Mouse (Mus musculus): ENCODE results near the gene Sult4a1. TPM values are rescaled to one million over a fixed set of nuclear protein-coding genes. Genes with fewer than 3 reads are reported as not detected.

The Sult4a1 gene
- polyA plus RNA-seq, 1 experiment from 2014 or later, result 0.80 TPM

- no peak overlapping the region for H3K9ac ChIP-seq
- no peaks in the 10 kb centered on the region for H3K9me3 ChIP-seq (replicated peaks)
- no peak overlapping the region for H3K27ac ChIP-seq (ENCODE audit: poor library complexity, severe bottlenecking)
- WGBS, result 33% methylated on average over 7 of the region's 7 CpGs
- H3K4me3 ChIP-seq, result no peak overlapping the region
- no peak overlapping the region for H3K4me2 ChIP-seq
- H3K36me3 ChIP-seq, result no peaks in the 10 kb centered on the region
- peaks cover 97% of the 10 kb centered on the region for H3K27me3 ChIP-seq (replicated peaks)
- no peak for ATAC-seq (ENCODE audit: insufficient number of reproducible peaks, low FRiP score)
- 0 out of 2 replicates have a peak, but pooled peaks cover 5% of the 10 kb centered on the region for H3K4me1 ChIP-seq (replicated peaks)
These were observed 33.3 kb downstream of the Sult4a1 start for GRCm38 (mm10) chr15:84072226-84072625.

- no peak overlapping the region for H3K27ac ChIP-seq (ENCODE audit: poor library complexity, severe bottlenecking)
- H3K4me2 ChIP-seq, result peak overlapping the region; percentile 28
- no peak overlapping the region for H3K4me3 ChIP-seq
- WGBS, result 2% methylated on average over 13 of the region's 13 CpGs
- no peak for ATAC-seq (ENCODE audit: insufficient number of reproducible peaks, low FRiP score)
- H3K36me3 ChIP-seq, result no peaks in the 10 kb centered on the region
- peaks cover 95% of the 10 kb centered on the region for H3K27me3 ChIP-seq (replicated peaks)
- no peak overlapping the region for H3K9ac ChIP-seq
- peaks cover 6% of the 10 kb centered on the region for H3K9me3 ChIP-seq (replicated peaks)
- 0 out of 2 replicates have a peak, but pooled peaks cover 5% of the 10 kb centered on the region for H3K4me1 ChIP-seq (replicated peaks)
These were observed 35.4 kb downstream of the Sult4a1 start for GRCm38 (mm10) chr15:84070116-84070676.

GRCm38 (mm10) chr15:84069455-84070050 is 36.0 kb downstream of the Sult4a1 start:
- no peak overlapping the region for H3K9ac ChIP-seq
- peaks cover 94% of the 10 kb centered on the region for H3K27me3 ChIP-seq (replicated peaks)
- H3K9me3 ChIP-seq (replicated peaks), result peaks cover 6% of the 10 kb centered on the region
- no peaks in the 10 kb centered on the region for H3K36me3 ChIP-seq
- no peak overlapping the region for H3K4me3 ChIP-seq
- H3K4me2 ChIP-seq, result peak overlapping the region; percentile 28
- no peak for ATAC-seq (ENCODE audit: insufficient number of reproducible peaks, low FRiP score)
- H3K27ac ChIP-seq (ENCODE audit: poor library complexity, severe bottlenecking), result no peak overlapping the region
- WGBS, result 9% methylated on average over 16 of the region's 16 CpGs
- H3K4me1 ChIP-seq (replicated peaks), result 0 out of 2 replicates have a peak, but pooled peaks cover 8% of the 10 kb centered on the region

- ATAC-seq (ENCODE audit: insufficient number of reproducible peaks, low FRiP score), result no peak
- Histone ChIP-seq H3K4me1 (replicated peaks) (0 out of 2 replicates have a peak, but pooled peaks cover 5% of the 10 kb centered on the region), H3K4me2 (no peak overlapping the region), H3K9ac (no peak overlapping the region), H3K4me3 (no peak overlapping the region), H3K27me3 (replicated peaks) (peaks cover 63% of the 10 kb centered on the region), H3K9me3 (replicated peaks) (peaks cover 17% of the 10 kb centered on the region), H3K36me3 (no peaks in the 10 kb centered on the region), H3K27ac (ENCODE audit: poor library complexity, severe bottlenecking) (no peak overlapping the region)
- 59% methylated on average over 4 of the region's 4 CpGs for WGBS
These were observed 39.9 kb downstream of the Sult4a1 start for GRCm38 (mm10) chr15:84065701-84066100.

- H3K4me1 ChIP-seq (replicated peaks), result 0 out of 2 replicates have a peak, but pooled peaks cover 5% of the 10 kb centered on the region
- peaks cover 58% of the 10 kb centered on the region for H3K27me3 ChIP-seq (replicated peaks)
- WGBS, result 6% methylated on average over 29 of the region's 29 CpGs
- H3K4me2 ChIP-seq, result peak within 1 kb of the TSS; percentile 52
- no peaks in the 10 kb centered on the region for H3K36me3 ChIP-seq
- H3K27ac ChIP-seq (ENCODE audit: poor library complexity, severe bottlenecking), result no peak within 1 kb of the TSS
- no peak for ATAC-seq (ENCODE audit: insufficient number of reproducible peaks, low FRiP score)
- H3K9ac ChIP-seq, result no peak within 1 kb of the TSS
- H3K4me3 ChIP-seq, result peak within 1 kb of the TSS; percentile 9
- H3K9me3 ChIP-seq (replicated peaks), result peaks cover 17% of the 10 kb centered on the region
These were observed 40.4 kb downstream of the Sult4a1 start, which contains the start of gene Efcab6 for GRCm38 (mm10) chr15:84065140-84065539. Gene Efcab6 (minus strand): TSS chr15:84065379.

- H3K27me3 ChIP-seq (replicated peaks), result peaks cover 17% of the 10 kb centered on the region
- 73% methylated on average over 6 of the region's 6 CpGs for WGBS
These were observed 46.7 kb downstream of the Sult4a1 start for GRCm38 (mm10) chr15:84058841-84059240.

GRCm38 (mm10) chr15:84056083-84056482 is 49.5 kb downstream of the Sult4a1 start:
- Histone ChIP-seq H3K9ac (no peak overlapping the region), H3K4me3 (no peak overlapping the region), H3K27ac (ENCODE audit: poor library complexity, severe bottlenecking) (no peak overlapping the region), H3K9me3 (replicated peaks) (no peaks in the 10 kb centered on the region), H3K4me1 (replicated peaks) (peaks cover 10% of the 10 kb centered on the region), H3K4me2 (no peak overlapping the region), H3K27me3 (replicated peaks) (peaks cover 12% of the 10 kb centered on the region), H3K36me3 (no peaks in the 10 kb centered on the region)
- 60% methylated on average over 5 of the region's 5 CpGs for WGBS
- no peak for ATAC-seq (ENCODE audit: insufficient number of reproducible peaks, low FRiP score)

More at GRCm38 (mm10) chr15:84058841-84059240, 46.7 kb downstream of the Sult4a1 start:
- Histone ChIP-seq H3K36me3 (no peaks in the 10 kb centered on the region), H3K27ac (ENCODE audit: poor library complexity, severe bottlenecking) (no peak overlapping the region), H3K9ac (no peak overlapping the region), H3K4me3 (no peak overlapping the region), H3K9me3 (replicated peaks) (peaks cover 10% of the 10 kb centered on the region), H3K4me2 (no peak overlapping the region), H3K4me1 (replicated peaks) (no peaks in the 10 kb centered on the region)
- no peak for ATAC-seq (ENCODE audit: insufficient number of reproducible peaks, low FRiP score)

- H3K27ac ChIP-seq (ENCODE audit: poor library complexity, severe bottlenecking), result no peak overlapping the region; the same call in 1 of the 2 replicates
- H3K4me2 ChIP-seq, result peak overlapping the region; percentile 44
- 0 out of 2 replicates have a peak, but pooled peaks have one; percentile 53 for ATAC-seq (ENCODE audit: insufficient number of reproducible peaks, low FRiP score)
- H3K36me3 ChIP-seq, result no peaks in the 10 kb centered on the region
- H3K27me3 ChIP-seq (replicated peaks), result peaks cover 12% of the 10 kb centered on the region
- no peak overlapping the region for H3K4me3 ChIP-seq
- H3K4me1 ChIP-seq (replicated peaks), result peaks cover 10% of the 10 kb centered on the region
- no peaks in the 10 kb centered on the region for H3K9me3 ChIP-seq (replicated peaks)
- 20% methylated on average over 9 of the region's 9 CpGs for WGBS
- no peak overlapping the region for H3K9ac ChIP-seq
These were observed 51.7 kb downstream of the Sult4a1 start for GRCm38 (mm10) chr15:84053859-84054258.

GRCm38 (mm10) chr15:84053240-84053639 is 52.3 kb downstream of the Sult4a1 start:
- no peak overlapping the region for H3K9ac ChIP-seq
- H3K4me1 ChIP-seq (replicated peaks), result peaks cover 10% of the 10 kb centered on the region
- H3K36me3 ChIP-seq, result no peaks in the 10 kb centered on the region
- no peak for ATAC-seq (ENCODE audit: insufficient number of reproducible peaks, low FRiP score)
- peaks cover 12% of the 10 kb centered on the region for H3K27me3 ChIP-seq (replicated peaks)
- 89% methylated on average over 4 of the region's 4 CpGs for WGBS
- no peak overlapping the region for H3K4me3 ChIP-seq
- H3K4me2 ChIP-seq, result no peak overlapping the region
- H3K27ac ChIP-seq (ENCODE audit: poor library complexity, severe bottlenecking), result no peak overlapping the region
- H3K9me3 ChIP-seq (replicated peaks), result no peaks in the 10 kb centered on the region

- no peaks in the 10 kb centered on the region for H3K9me3 ChIP-seq (replicated peaks)
- no peaks in the 10 kb centered on the region for H3K36me3 ChIP-seq
- no peak overlapping the region for H3K9ac ChIP-seq
- H3K4me2 ChIP-seq, result no peak overlapping the region
- 61% methylated on average over 9 of the region's 9 CpGs for whole genome bisulfite sequencing
- H3K4me1 ChIP-seq (replicated peaks), result peaks cover 10% of the 10 kb centered on the region
- H3K27me3 ChIP-seq (replicated peaks), result peaks cover 12% of the 10 kb centered on the region
- no peak for ATAC-seq (ENCODE audit: insufficient number of reproducible peaks, low FRiP score)
- no peak overlapping the region for H3K4me3 ChIP-seq
- no peak overlapping the region for H3K27ac ChIP-seq (ENCODE audit: poor library complexity, severe bottlenecking)
These were observed 53.2 kb downstream of the Sult4a1 start for GRCm38 (mm10) chr15:84052390-84052789.

- Histone ChIP-seq H3K27ac (ENCODE audit: poor library complexity, severe bottlenecking) (no peak overlapping the region), H3K27me3 (replicated peaks) (peaks cover 5% of the 10 kb centered on the region), H3K9me3 (replicated peaks) (peaks cover 1% of the 10 kb centered on the region), H3K36me3 (no peaks in the 10 kb centered on the region), H3K4me2 (no peak overlapping the region), H3K9ac (no peak overlapping the region), H3K4me1 (replicated peaks) (peaks cover 10% of the 10 kb centered on the region), H3K4me3 (no peak overlapping the region)
- 73% methylated on average over 7 of the region's 7 CpGs for WGBS
- no peak for ATAC-seq (ENCODE audit: insufficient number of reproducible peaks, low FRiP score)
These were observed 56.0 kb downstream of the Sult4a1 start for GRCm38 (mm10) chr15:84049570-84049969.

Measured in heart, embryonic 12.5 days (tissue).